Mouse (Mus musculus) right cerebral cortex, postnatal 14 days (tissue): ENCODE data around the gene Pecam1.
A peak's percentile ranks its signal among the peaks of the same experiment; 100 is the strongest.
"Not testable (repeated sequence)": the region's sequence is repeated elsewhere in the genome, so short reads cannot be mapped to it uniquely, and the experiment has no call there.

Experiments used
- DNase-seq: peaks from one replicate; pipeline ENCODE4 v3.0.0; 2022

The Pecam1 gene

DNA sequence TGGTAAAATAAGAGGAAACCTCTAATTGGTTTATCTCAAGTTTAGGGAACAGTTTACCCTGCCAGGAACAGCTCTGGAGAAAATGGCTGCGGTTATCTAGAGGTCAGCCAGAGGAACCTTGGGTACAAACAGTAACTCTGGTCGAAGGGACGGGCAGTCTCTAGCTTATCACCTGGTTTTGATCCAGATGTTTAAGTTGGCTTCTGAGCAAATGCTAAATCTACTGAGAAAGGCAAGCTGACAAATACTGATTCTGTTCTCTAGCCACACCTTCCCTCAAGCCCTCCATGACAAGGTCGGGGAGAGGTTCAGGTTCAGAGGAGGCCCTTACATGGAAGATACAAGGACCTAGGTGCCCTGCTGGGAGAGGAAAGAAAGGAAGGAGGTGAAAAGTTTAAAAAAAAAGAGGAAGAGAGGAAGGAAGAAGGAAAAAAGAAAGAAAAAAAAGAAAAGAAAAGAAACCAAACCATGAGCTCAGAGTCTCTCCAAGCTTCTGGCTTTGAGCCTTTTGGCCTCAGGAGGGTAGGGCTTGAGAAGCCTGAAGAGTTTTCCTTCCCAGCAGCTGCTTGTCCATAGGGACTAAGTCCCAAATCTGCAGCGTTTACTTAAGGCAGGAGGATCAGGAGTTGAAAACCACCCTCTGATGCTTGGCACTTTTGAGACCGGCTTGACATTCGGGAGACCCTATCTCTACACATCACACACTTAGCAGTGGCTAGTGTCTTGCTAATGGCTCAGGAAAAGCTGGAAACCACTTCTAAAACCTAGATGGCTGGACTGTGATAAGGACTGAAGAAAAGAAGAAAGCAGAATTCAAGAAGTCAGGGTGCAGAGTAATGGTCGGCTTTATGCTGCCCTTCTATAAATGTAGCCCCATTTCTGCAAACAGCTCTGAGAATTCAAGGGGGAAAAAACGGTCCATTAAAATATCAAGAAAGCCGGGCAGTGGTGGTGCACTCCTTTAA, 21.7 kb downstream of the Pecam1 start:
- DNase-seq: no peak

DNA sequence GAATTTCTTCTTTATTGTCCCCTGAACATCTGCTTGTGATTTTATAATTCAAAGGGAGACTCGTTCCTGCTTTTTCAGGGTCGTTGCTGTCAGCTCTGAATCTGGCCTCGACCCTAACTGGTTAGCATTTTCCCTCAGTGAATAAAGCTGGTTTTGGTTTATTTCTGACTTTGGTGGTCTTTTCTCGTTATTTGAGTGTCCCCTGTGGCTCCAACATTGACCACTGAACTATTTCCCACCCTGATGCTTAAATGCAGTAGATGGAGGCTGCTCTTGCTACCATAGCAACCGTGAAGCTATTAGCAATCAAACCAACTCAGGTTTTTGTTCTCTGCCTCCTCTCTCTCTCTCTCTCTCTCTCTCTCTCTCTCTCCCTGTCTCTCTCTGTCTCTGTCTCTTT, 22.5 kb downstream of the Pecam1 start:
- no peak for DNase-seq

DNA sequence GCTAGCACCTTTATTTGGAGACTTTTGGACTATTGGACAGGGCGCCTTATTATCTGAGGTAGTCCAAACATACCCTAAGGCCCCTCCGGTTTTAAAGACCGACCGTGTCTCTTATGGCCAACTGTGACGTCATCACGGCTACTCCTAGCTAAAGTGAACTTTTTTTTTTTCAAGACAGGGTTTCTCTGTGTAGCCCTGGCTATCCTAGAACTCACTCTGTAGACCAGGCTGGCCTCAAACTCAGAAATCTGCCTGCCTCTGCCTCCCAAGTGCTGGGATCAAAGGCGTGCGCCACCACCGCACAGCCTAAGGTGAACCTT, 25.6 kb downstream of the Pecam1 start:
- DNase-seq: not testable (repeated sequence)

DNA sequence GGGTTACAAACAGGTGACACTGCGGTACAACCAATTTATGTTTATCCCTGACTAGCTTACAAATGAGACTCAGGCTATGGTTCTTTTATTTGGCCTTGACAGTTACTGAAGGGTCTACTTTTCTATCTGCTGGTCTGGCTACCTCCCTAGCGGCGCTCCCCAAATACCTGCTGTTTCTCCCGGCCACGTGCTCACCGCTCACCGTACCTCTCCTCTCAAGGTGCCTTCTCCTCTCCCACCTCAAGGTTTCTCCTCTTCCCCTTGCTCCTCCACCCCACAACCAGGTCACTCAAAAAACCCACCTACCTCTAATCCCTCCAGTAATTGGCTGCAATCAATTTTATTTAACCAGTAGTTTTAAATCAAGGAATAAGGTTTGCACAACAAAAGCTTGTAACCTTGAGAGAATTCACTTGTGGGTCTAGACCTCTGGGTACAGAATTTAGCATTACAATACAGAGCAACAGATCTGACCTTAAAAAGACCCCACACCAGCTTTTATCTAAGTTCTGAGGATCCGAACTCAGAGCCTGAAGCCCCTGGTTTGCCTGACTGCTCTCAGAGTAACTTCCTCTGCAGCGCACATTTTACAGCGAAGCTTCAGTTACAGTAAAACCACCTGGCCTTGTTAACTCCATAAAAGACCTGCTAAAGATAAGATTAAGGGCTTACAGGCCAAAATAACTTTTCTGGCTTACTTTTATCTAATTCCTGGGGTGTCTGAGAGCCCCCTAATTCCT, 26.1 kb downstream of the Pecam1 start:
- no peak for DNase-seq

DNA sequence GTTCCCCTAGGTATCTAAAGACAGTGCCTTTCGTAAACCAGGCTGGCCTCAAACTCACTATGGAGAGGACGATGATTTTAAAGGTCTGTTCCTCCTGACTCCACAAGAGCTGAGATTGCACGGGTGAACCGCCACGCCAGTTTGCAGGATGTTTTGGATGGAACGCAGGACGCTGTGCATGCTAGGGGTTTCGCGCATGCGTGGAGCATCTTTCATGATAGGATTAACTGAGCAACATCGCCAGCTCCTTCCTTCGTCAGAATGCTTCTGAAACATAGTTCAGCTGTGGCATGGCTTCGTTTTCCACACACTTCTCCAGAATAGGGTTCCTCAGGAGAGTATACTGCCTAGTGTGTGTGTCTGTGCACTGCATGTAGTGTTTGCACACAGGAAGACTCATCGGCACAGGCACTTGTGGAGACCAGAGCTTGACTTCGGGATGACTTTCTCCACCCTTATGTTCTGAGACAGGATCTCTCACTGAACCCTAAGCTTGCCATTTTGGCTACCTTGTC, 26.8 kb downstream of the Pecam1 start:
- peak; percentile 27 for DNase-seq

DNA sequence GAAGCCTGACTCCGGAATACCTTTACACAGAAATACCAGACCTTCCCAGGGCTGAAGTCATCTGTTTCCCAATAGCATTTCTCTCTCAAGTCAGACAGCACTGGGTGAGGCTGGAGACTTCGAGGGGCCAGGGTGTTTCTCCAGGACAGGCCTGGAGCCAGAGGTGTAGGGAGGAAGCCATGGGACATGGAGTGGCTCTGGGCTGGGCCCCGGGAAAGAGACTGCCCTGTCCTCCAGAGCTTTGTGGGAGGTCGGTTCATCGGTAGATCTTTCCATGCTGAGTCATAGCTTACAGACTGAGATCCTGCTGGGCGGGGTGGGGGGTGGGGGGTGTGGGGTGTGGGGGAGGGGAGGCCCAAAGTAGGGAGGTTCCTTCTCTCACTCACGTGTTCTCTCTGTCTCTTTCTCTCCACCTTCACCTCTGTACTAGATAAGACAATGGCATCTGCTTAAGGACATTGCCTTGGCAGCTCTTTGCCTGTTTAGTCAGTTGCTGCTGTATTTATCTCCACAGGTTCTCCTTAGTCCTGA, 27.5 kb downstream of the Pecam1 start:
- no peak for DNase-seq

DNA sequence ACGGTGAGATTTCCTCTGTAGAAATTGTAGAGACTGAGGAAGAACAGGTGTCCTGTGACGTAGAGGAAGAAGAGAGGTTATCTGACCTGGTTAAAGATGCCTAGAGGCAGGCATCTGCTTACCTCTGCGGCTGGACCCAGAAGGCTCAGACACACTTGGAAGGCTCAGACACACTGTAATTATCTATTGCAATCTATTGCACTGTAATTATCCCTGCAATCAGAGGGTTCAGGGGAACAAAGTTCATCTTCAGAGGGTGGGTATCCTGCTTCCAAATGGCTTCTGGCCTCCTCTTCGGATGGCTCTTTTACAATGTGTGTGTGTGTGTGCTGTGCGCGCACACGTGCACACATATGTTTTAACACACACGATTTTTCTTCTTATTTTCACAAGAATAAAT, 30.0 kb downstream of the Pecam1 start:
- no peak for DNase-seq

DNA sequence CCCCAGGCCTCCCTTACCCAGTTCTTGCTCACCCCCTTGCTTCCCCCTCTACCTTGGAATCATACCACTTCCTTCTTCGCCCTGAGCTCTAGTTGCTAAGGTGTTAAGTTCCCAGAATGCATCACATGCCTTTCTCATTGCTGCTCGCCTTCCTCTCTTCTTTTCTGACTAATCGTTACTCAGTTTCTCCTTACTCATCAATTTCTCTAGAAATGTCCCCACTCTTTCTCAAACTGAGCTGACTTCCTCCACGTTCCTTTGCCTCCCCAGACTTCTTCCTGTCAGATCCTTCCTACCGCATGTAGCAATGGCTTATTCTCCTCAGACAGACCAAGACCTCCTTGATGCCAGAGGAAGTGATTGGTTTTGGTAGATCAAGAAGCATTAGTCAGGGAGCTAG, 33.9 kb downstream of the Pecam1 start:
- DNase-seq: no peak

DNA sequence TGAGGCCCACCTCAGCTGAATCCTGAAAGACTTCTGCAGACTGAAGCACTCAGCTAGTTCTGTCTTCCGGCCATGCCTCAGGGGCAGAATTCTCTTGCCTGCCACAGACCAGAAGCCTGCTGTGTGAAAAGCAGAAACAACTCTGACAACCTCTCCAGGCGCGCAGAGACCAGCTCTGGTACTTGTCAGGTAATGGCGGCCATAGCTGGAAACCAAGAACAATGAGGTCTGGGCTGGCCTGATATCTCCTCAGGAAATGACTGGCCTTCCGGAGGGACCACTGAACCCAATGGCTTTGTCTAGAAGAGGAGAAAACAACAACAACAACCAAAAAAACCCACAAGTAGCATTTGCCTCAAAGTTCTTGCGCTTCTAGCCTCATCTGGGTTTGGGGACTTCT, 35.4 kb downstream of the Pecam1 start:
- no peak for DNase-seq

DNA sequence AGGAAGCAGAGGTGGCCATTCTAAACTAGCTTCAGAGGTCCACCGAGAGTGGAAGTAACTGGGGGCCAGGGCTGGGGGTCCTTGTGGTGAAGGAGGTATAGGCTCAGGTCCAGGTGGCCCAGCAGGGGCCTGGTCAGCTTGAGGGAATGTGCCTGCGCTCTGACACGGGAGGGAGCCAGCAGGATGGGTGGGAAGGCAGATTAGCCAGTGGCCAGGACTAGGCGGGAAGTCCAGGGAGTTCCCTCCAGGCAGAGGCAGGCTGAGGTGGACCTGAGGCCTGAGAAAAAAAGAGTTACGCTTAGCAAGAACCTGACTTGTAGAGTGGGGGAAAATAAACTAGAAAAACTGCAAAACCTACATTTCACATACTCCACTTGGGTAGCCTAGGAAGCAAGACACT, 39.6 kb downstream of the Pecam1 start:
- DNase-seq: no peak

DNA sequence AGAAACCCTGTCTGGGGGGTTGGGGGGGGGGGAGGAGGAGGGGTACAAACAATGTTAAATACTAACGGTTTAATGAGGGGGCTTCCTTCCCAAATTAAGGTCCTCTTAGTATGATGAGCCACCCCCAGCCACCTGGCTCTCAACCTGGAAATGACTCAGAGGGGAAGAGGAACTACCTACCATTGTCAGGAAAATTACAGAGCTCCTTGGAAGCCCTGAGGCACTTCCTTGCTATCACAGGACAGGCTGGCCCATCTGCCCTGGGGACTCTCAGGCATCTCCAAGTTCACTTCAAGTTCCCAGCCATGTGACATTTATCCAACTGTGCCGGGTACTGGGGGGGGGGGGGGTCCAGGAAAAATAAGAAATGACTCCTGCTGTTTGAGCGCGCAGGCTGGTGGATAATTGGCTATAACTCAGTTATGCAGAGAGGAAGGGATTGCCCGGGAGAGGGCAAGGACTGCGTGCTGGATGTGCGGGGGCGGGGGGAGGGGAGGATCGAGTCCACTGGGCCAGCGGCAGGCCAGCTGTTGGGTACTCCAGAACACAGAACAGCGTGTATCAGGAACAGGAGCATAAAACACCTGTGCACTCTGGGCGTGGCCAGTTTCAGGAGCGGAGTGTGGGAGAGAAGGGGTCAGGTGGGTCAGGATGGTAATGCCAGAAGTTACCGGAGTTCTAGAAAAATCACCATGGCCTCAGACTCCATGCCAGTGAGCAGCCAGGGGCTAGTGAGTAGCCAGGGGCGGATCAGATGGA, 41.0 kb downstream of the Pecam1 start:
- DNase-seq: no peak

DNA sequence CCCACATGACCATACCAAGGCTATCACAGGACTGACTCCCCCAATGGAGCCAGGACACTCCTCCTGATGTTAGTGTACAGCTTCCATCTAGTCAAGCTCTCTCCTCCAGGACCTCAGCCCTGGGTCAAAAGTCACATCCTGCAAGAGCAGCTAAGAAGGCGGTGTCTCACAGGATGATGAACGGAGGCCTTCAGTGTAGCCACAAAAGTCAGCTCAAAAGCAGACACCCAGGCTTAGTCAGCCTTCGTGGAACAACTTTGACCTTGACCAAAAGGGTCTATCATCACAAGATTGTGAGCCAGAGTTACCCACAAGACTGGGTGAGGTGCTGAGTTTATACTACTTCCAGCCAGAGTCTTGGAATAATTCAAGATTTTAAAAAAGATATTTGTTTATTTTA, 42.6 kb downstream of the Pecam1 start:
- DNase-seq: no peak

DNA sequence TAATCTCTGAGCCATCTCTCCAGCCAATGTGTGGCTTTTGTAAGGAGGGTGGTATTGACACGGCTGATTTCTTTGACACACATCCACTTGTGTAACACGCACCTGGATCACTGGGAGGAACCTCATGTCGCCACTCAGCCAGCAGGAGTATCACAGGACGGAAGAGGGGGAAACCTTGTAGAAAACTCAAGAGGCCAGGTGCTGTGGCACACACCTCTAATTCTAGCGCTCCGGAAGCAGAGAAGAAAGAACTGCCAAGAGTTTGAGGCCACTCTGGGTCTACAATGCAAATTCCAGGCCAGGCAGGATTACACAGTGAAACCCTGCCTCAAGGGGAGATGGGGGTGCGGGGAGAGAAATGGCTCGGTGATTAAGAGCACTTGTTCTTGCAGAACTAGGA, 43.3 kb downstream of the Pecam1 start:
- DNase-seq: no peak

DNA sequence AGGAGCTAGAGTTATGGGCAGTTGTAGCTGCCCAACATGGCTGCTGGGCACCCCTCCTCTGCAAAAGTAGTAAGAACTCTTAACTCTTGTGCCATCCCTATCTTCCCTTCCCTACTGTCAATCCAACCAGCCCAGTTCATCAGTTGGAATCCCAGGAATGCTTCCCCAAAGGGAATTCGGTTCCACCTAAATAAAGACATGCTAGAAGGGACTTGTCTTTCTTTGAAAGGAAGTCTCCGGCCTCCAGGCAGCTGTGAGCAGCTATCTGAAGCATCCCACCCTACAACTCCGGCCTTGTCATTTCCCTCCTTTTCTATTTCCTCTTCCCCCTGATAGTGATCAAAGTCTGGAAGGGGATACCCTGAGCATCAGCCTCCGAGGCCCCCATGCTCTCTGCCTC, 44.2 kb downstream of the Pecam1 start:
- no peak for DNase-seq

DNA sequence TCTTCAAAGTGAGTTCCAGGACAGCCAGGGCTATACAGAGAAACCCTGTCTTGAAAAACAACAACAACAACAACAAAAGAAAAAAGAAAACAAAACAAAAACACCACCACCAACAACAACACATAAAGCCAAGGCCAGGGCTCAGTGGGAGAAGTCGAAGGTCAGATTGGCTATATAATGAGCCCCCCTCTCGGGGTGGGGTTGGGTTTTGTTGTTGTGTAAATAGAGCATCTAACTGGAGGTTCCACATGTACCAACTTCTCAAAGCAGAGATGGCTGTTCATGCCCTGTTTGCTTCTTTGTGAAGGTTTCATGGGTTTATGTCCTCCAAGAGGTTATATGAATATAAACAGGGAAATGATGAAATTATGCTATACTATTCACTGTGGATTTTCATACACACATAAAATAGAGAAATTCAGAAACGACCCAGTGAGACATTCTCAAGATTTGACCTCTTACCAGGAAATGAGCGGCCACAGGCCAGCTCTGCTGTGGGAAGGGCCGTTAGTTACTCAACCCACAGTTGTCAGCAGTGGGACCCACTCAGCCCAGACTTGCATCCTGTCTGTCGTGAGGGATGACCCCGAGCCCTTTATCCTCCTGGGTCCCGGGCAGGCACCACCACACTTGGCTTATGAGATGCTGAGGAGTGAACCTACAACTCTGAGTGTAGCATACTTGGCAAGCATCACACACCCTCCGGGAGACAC, 45.9 kb downstream of the Pecam1 start:
- DNase-seq: no peak

DNA sequence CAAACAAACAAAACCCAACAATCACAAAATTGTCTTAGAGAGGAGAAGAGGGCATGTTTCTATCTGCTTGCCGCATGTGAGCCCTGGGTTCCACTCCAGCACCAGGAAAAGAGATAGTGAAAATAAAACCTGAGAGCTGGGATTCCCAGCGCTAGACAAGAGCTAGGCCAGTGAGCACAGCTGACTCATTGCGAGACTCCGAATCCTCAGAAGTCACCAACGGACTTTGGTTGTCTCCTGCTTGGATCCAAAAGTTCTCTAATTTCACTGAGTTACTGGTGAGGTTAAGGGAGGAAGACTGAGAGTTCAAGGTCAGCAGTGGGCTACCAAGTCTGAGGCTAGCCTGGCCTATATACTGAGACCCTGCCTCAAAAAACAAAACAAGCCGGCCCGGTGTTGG, 46.5 kb downstream of the Pecam1 start:
- DNase-seq: no peak

DNA sequence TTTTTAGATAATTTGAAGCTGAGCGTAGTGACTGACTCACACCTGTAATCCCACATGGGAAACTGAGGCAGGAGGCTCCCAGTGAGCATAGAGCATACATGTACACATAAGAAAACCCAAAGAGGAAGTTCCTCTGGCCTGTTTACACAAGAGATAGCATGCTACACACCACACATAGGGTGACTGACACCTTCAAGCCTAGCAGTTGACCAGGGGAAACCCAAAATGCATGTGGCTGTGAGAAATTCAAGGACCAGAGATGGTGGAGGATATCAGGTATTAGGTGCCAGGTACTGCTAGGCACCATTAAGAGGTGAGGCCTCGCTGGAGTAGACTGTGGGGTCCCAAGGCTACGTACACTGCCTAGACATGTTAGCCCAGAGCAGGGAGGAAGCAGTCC, 47.8 kb downstream of the Pecam1 start:
- DNase-seq: no peak

DNA sequence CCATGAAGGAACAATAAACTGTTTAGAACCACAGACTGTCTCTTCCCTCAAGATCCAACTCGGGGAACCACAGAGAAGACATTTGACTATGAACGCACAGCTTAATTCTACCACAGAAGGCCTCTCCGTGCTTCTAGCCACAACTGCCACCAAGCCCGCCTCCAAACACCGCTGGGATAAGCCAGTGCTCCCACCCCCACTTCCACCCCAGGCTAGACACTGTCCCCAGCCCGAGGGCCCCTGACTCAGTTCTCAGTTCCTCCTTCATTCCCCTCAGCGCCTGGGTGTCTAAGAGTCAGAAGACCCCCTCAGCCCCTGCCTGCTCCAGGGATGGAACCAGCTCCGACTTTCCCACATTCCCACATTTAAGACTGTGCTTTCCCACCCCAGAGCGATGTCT, 48.8 kb downstream of the Pecam1 start:
- DNase-seq: no peak

DNA sequence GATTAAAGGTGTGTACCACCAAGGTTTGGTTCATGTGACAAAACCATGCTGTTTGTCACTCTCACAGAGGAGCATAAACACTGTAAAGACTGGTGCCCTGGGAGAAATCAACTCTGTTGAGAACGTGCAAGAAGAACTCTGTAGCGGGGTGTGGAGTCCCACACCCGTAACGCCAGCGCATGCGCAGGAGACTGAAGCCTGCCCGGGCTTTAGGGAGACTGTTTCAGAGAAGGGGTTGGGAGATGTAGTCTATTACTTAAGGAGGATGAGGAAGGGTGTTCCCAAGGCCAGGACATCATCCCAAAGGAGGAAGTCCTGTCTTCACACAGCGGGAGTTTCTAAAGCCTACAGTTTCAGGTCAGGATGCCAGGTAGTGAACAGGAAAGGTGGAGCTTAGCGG, 51.3 kb downstream of the Pecam1 start:
- no peak for DNase-seq

DNA sequence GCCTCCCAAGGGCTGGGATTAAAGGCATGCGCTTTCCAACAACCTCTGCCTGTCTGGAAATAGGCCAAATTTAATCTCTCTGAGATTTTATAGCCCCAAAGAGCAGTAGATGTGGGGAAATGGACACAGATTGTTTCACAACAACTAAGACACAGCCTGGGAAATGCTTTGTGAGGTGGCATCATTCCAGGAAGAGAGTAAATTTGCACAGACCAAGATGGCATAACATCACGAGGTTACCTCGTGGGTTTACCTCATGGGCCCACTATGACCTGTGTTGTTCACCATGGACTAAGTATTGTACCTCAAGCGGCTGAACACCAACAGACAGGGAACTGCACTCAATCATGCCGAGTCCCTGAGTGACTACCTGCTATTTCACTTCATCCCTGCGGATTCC, 52.1 kb downstream of the Pecam1 start:
- no peak for DNase-seq

DNA sequence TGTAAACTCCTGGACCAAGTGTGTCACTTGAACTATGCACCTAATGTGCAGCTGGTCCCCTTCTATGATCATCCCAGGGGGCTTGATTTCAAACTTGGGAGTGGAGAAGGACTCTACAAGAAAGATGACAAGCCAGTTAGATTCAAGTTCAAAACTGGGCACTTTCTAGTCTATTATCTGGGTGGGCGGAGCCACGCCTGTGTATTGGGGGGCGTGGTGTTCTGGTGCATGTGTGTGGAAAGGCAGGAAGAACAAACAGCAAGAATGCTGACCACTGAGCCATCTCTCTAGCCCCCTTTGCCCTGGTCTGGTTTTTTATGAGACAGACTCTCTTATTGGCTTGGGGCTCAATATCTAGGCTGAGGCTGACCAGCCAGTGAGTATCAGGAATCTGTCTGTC, 54.5 kb downstream of the Pecam1 start:
- no peak for DNase-seq

DNA sequence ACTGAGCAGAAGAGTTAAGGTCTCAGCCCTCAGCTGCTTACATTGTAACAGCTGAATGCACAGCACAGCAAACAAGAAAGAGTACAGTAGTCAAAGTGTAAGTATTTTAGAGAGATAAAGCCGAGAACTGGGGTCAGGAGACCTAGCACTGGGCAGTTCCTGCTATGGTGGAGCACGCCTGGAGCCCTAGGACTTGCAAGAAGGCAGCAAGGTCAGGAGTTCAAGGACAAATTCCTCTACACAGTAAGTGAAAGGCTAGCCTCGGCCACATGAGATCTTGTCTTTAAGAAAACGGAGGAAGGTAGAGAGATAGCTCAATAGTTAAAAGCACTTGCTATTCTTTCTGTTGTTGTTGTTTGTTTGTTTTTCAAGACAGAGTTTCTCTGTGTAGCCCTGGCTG, 57.5 kb downstream of the Pecam1 start:
- no peak for DNase-seq

DNA sequence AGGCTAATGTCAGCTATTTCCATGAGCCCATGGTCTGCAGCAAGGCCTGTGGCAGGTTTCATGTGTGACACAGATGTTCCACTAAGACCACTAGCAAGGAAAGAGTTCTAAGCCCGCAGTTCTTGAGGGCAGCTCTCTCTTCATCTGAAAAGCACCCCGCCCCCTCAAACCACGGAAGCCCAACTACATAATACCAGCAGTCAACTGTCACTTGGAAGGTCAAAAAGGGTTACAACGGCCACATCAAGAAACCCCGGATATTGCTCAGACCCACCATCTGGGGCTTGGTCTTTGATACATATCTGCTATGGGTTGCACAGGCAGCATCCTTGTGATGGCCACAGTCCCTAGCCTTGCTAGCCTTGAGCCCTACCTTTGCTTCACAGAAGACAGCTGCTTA, 62.1 kb downstream of the Pecam1 start:
- no peak for DNase-seq
